In genomic region chr17:53745950-53746469, GRCm38 (mm10) we compare ENCODE assay signal across 18 mouse cellular contexts. TPM values are rescaled to one million over a fixed set of nuclear protein-coding genes. Genes with fewer than 3 reads are reported as not detected.
DNase-seq lines count a peak whose midpoint lies in the region; ATAC-seq and TF ChIP-seq lines count a peak whose summit lies in the region.
"Had no signal": no experiment of that assay in that cellular context is flagged by ENCODE, and none has a peak within 500 bp of the region (broad histone marks: within the 10 kb centered on the region; RNA-seq: fewer than 3 reads in every experiment).

No protein-coding gene starts in this region.

- DNase-seq in hindbrain, embryonic 14.5 days (ENCODE audit: low spot score) = no peak
- peak; percentile 6 for DNase-seq in ZHBTc4 (ENCODE audit: low read depth, low spot score)
- peak; percentile 80 to 91 for DNase-seq in cerebellum, adult 2 months
- DNase-seq in left cerebral cortex, adult 2 months (ENCODE audit: extremely low spot score in 1 of 2, low spot score in 2 of 2) = no peak
- no peak for DNase-seq in right cerebral cortex, postnatal 36 days (ENCODE audit: low spot score in 2 of 2)
- DNase-seq: gastrocnemius, postnatal 14 days; heart, adult 2 months; layer of hippocampus, postnatal 36 days; lung, embryonic 14.5 days; lung, postnatal 4 days; thymus, postnatal 4 days had no signal

- no peaks in the 10 kb centered on the region for H3K27me3 ChIP-seq in hindbrain, embryonic 14.5 days (ENCODE audit: control insufficient read depth, insufficient read depth, low read length)
- H3K27me3 ChIP-seq in hindbrain, embryonic 12.5 days = no peaks in the 10 kb centered on the region
- no peaks in the 10 kb centered on the region for H3K27me3 ChIP-seq in cerebellum, adult 2 months (ENCODE audit: control insufficient read depth, insufficient read depth, low read length)
- H3K27me3 ChIP-seq in hindbrain, embryonic 16.5 days (replicated peaks; ENCODE audit: control insufficient read depth, insufficient read depth, low read length) = no peaks in the 10 kb centered on the region
- H3K27me3 ChIP-seq: embryonic facial prominence, embryonic 13.5 days; midbrain, embryonic 13.5 days had no signal

- no peak overlapping the region for H3K4me3 ChIP-seq in hindbrain, embryonic 14.5 days (replicated peaks; ENCODE audit: low read length)
- H3K4me3 ChIP-seq in hindbrain, embryonic 12.5 days = no peak overlapping the region
- H3K4me3 ChIP-seq in cerebellum, adult 2 months (replicated peaks; ENCODE audit: insufficient read depth, low read depth, low read length) = no peak overlapping the region
- no peak overlapping the region for H3K4me3 ChIP-seq in hindbrain, embryonic 16.5 days (ENCODE audit: low read length)
- no peak overlapping the region for H3K4me3 ChIP-seq in left cerebral cortex, adult 2 months
- H3K4me3 ChIP-seq: embryonic facial prominence, embryonic 13.5 days; heart, adult 2 months; limb, embryonic 10.5 days; midbrain, embryonic 13.5 days; myocyte had no signal

- no peaks in the 10 kb centered on the region for H3K36me3 ChIP-seq in hindbrain, embryonic 14.5 days (replicated peaks; ENCODE audit: control insufficient read depth, insufficient read depth)
- H3K36me3 ChIP-seq in hindbrain, embryonic 12.5 days = no peaks in the 10 kb centered on the region
- H3K36me3 ChIP-seq in hindbrain, embryonic 16.5 days (ENCODE audit: control insufficient read depth, insufficient read depth, low read length) = no peaks in the 10 kb centered on the region
- H3K36me3 ChIP-seq: embryonic facial prominence, embryonic 13.5 days; limb, embryonic 10.5 days; midbrain, embryonic 13.5 days had no signal

- H3K9ac ChIP-seq in hindbrain, embryonic 14.5 days = no peak overlapping the region
- H3K9ac ChIP-seq in hindbrain, embryonic 12.5 days = no peak overlapping the region
- H3K9ac ChIP-seq in hindbrain, embryonic 16.5 days (ENCODE audit: low read depth, low read length) = no peak overlapping the region
- H3K9ac ChIP-seq: embryonic facial prominence, embryonic 13.5 days; lung, embryonic 14.5 days; midbrain, embryonic 13.5 days had no signal

- no peak for TF ChIP-seq CTCF in cerebellum, adult 2 months (IDR thresholded peaks at IDR 0.05; ENCODE audit: borderline replicate concordance, insufficient read depth, low read depth, low read length)
- no peak for TF ChIP-seq CTCF in left cerebral cortex, adult 2 months (IDR thresholded peaks at IDR 0.05)

- no peak for TF ChIP-seq POLR2A in cerebellum, adult 2 months (IDR thresholded peaks at IDR 0.05; ENCODE audit: borderline replicate concordance, insufficient read depth, low read length)

- 91% methylated on average over 17 of the region's 17 CpGs for whole genome bisulfite sequencing in hindbrain, embryonic 14.5 days
- WGBS in hindbrain, embryonic 12.5 days = 91% methylated on average over 17 of the region's 17 CpGs
- 15% methylated on average over 17 of the region's 17 CpGs for WGBS in cerebellum, adult 2 months
- 90% methylated on average over 17 of the region's 17 CpGs for WGBS in hindbrain, embryonic 16.5 days

- intact Hi-C loops in left cerebral cortex, adult 2 months (cut with DNase I) = no loop called here

- no peak overlapping the region for H3K27ac ChIP-seq in hindbrain, embryonic 14.5 days
- no peak overlapping the region for H3K27ac ChIP-seq in hindbrain, embryonic 12.5 days
- H3K27ac ChIP-seq in cerebellum, adult 2 months (ENCODE audit: insufficient read depth, low read length) = 0 out of 2 replicates have a peak overlapping the region, but pooled peaks have one; percentile 1
- no peak overlapping the region for H3K27ac ChIP-seq in hindbrain, embryonic 16.5 days (ENCODE audit: low read depth, low read length)
- H3K27ac ChIP-seq in left cerebral cortex, adult 2 months = no peak overlapping the region
- H3K27ac ChIP-seq: embryonic facial prominence, embryonic 13.5 days; heart, adult 2 months; limb, embryonic 10.5 days; midbrain, embryonic 13.5 days had no signal

- 0 out of 2 replicates have a peak, but pooled peaks have one; percentile 24 for ATAC-seq in hindbrain, embryonic 14.5 days (ENCODE audit: low FRiP score)
- no peak for ATAC-seq in hindbrain, embryonic 12.5 days (ENCODE audit: low FRiP score)
- peak; percentile 71; the same call in 1 of the 2 replicates for ATAC-seq in hindbrain, embryonic 16.5 days
- ATAC-seq: midbrain, embryonic 13.5 days had no signal

- H3K4me2 ChIP-seq in hindbrain, embryonic 14.5 days (replicated peaks) = no peak overlapping the region
- H3K4me2 ChIP-seq in hindbrain, embryonic 12.5 days (replicated peaks) = no peak overlapping the region
- H3K4me2 ChIP-seq in hindbrain, embryonic 16.5 days (ENCODE audit: low read length) = no peak overlapping the region
- H3K4me2 ChIP-seq: embryonic facial prominence, embryonic 13.5 days; liver, embryonic 11.5 days; lung, embryonic 14.5 days; midbrain, embryonic 13.5 days had no signal

- no peaks in the 10 kb centered on the region for H3K9me3 ChIP-seq in hindbrain, embryonic 14.5 days (ENCODE audit: control insufficient read depth, low read length)
- H3K9me3 ChIP-seq in hindbrain, embryonic 12.5 days (replicated peaks) = no peaks in the 10 kb centered on the region
- H3K9me3 ChIP-seq in hindbrain, embryonic 16.5 days (ENCODE audit: control insufficient read depth, low read length) = no peaks in the 10 kb centered on the region; the same call in 1 of the 2 replicates
- H3K9me3 ChIP-seq: limb, embryonic 10.5 days; midbrain, embryonic 13.5 days had no signal

- no peaks in the 10 kb centered on the region for H3K4me1 ChIP-seq in hindbrain, embryonic 14.5 days (replicated peaks; ENCODE audit: control insufficient read depth, insufficient read depth, low read length)
- H3K4me1 ChIP-seq in hindbrain, embryonic 12.5 days = no peaks in the 10 kb centered on the region
- peaks cover 8% of the 10 kb centered on the region for H3K4me1 ChIP-seq in cerebellum, adult 2 months (ENCODE audit: control insufficient read depth, insufficient read depth, low read length)
- H3K4me1 ChIP-seq in hindbrain, embryonic 16.5 days (ENCODE audit: control insufficient read depth, insufficient read depth, low read depth, low read length) = no peaks in the 10 kb centered on the region
- H3K4me1 ChIP-seq: embryonic facial prominence, embryonic 13.5 days; limb, embryonic 10.5 days; midbrain, embryonic 13.5 days had no signal

RNA-seq across cellular contexts. Expression of gene Sgo1, which starts 56.9 kb away (rescaled TPM):
- 4.4 and 5.4 TPM in 2 replicates for polyA plus RNA-seq in hindbrain, embryonic 14.5 days (2014; fragmentation: Nextera tagmentation; extraction: Ambion mirVana)
- polyA plus RNA-seq in hindbrain, embryonic 12.5 days (2016; fragmentation: Nextera tagmentation; extraction: Ambion mirVana) = 21.5 and 28.3 TPM in 2 replicates
- polyA plus RNA-seq in cerebellum, adult 2 months (2012; rRNA removed) = 0.16 and 0.19 TPM in 2 replicates
- polyA plus RNA-seq in hindbrain, embryonic 16.5 days (2015; fragmentation: Nextera tagmentation; extraction: Ambion mirVana) = 5.8 and 6.4 TPM in 2 replicates
- under 1 TPM in 1 of 2 experiments, not detected in 1; 0.12 TPM for total RNA-seq in left cerebral cortex, adult 2 months (2021)

Comparison
In these comparisons a context has a peak if more than half of its experiments do, and no peak if none do; other contexts are left out.
1. DNase-seq: peak in ZHBTc4 (single experiment) and cerebellum, adult 2 months (2 of 2); none in hindbrain, embryonic 14.5 days (single experiment), left cerebral cortex, adult 2 months (0 of 2) and right cerebral cortex, postnatal 36 days (0 of 2).